Mouse (Mus musculus) hindbrain, embryonic 16.5 days (tissue): Measurements from ENCODE around the gene Exoc7. TPM values are rescaled to one million over a fixed set of nuclear protein-coding genes. Genes with fewer than 3 reads are reported as not detected.

Source experiments
- ATAC-seq: fragments of 200-750 bp; cut with Nextera tagmentation; 2 replicates; pipeline ENCODE4 v1.8.0; 2017; ENCODE audit warnings: moderate TSS enrichment, moderate library complexity
- H3K27ac ChIP-seq: fragments of 300-500 bp; sonication (generic); 2 replicates; pipeline ENCODE4 v1.5.1; 2014; ENCODE audit warnings: low read depth, mild to moderate bottlenecking, control low read depth, low read length, moderate library complexity
- H3K27me3 ChIP-seq: fragments of 300-500 bp; sonication (generic); replicated peaks from 2 replicates; pipeline ENCODE4 v1.6.1; 2014; ENCODE audit warnings: low read length; ENCODE audit not compliant: control insufficient read depth, insufficient read depth
- H3K36me3 ChIP-seq: fragments of 300-500 bp; sonication (generic); 2 replicates; pipeline ENCODE4 v1.6.1; 2014; ENCODE audit warnings: mild to moderate bottlenecking, low read length, moderate library complexity, mixed read lengths; ENCODE audit not compliant: control insufficient read depth, insufficient read depth
- H3K4me1 ChIP-seq: fragments of 300-500 bp; sonication (generic); 2 replicates; pipeline ENCODE4 v1.6.1; 2014; ENCODE audit warnings: low read depth, low read length; ENCODE audit not compliant: control insufficient read depth, insufficient read depth
- H3K4me2 ChIP-seq: fragments of 300-500 bp; sonication (generic); 2 replicates; pipeline ENCODE4 v1.6.1; 2014; ENCODE audit warnings: mild to moderate bottlenecking, low read length, control low read depth, moderate library complexity
- H3K4me3 ChIP-seq: fragments of 300-500 bp; sonication (generic); 2 replicates; pipeline ENCODE4 v1.5.1; 2014; ENCODE audit warnings: mild to moderate bottlenecking, low read length, control low read depth, moderate library complexity
- H3K9ac ChIP-seq: fragments of 300-500 bp; sonication (generic); 2 replicates; pipeline ENCODE4 v1.6.1; 2014; ENCODE audit warnings: low read depth, mild to moderate bottlenecking, control low read depth, low read length, moderate library complexity
- H3K9me3 ChIP-seq: fragments of 300-500 bp; sonication (generic); 2 replicates; pipeline ENCODE4 v1.6.1; 2014; ENCODE audit warnings: mild to moderate bottlenecking, low read length, moderate library complexity; ENCODE audit not compliant: control insufficient read depth
- WGBS: fragments of 180-500 bp; shearing (Covaris S2); extraction: QIAGEN DNeasy Blood & Tissue Kit; methylation state at CpG from one replicate; pipeline ENCODE4 v1.1.7; 2014; 5-methylcytosine and 5-hydroxymethylcytosine counted together
- polyA plus RNA-seq: library from polyadenylated mRNA; unstranded; fragments of >200 nt; fragmentation: Nextera tagmentation; extraction: Ambion mirVana; gene quantifications from 2 replicates; pipeline ENCODE4 v1.2.1, GENCODE M21; 2015

Exoc7 gene
- polyA plus RNA-seq, 1 experiment from 2014 or later, result 127 TPM

DNA sequence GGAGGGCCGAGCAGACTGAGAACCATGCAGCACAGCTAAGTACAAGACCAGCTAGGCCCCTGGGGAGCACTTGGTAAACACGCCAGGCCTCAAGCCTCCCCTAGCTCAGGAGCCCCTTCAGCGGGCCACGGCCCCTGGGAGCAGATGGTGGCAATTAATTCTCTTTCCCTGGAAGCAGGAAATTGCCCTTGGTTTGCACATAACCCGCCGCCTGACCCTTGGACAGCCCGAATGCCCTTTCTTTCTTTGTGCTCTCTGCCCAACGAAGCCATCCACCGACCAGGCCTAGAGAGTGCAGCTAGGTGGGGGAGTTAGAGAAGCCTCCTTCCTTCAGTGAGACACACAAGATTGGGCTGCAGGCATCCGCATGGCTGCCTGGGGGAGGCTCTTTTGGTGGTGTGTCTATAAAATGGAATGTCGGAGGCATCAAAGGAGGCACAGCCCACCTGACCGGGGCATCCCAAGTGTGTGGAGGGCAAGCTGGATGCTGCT is 65.2 kb downstream of the Exoc7 start:
- peaks cover 11% of the 10 kb centered on the region for H3K27me3 ChIP-seq
- H3K4me1 ChIP-seq, result no peaks in the 10 kb centered on the region
- H3K9ac ChIP-seq, result no peak overlapping the region
- no peak overlapping the region for H3K27ac ChIP-seq
- H3K36me3 ChIP-seq, result peaks cover 26% of the 10 kb centered on the region
- no peak for ATAC-seq
- 39% methylated on average over 12 of the region's 12 CpGs for WGBS
- no peak overlapping the region for H3K4me2 ChIP-seq
- no peak overlapping the region for H3K4me3 ChIP-seq
- no peaks in the 10 kb centered on the region for H3K9me3 ChIP-seq

DNA sequence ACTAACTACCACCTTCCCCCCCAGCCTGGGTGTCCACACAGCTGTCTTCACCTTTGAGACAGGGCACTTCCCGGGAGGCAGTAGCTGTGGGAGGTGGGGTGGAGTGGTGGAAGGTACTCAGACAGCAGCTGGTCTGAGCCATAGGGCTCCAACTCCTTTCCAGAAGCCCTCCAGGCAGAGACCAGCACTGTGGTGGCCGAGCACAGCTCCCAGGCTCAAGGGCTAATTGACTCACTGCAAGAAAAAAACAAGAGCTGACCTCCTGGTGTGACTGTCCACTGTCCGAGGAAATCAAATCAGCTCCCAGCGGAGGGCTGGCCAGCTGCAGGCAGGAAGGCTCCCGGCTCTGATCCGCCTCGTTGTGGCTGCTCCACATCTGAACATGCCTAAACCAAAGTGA is 67.2 kb downstream of the Exoc7 start:
- no peak for ATAC-seq
- Histone ChIP-seq H3K9me3 (no peaks in the 10 kb centered on the region), H3K4me2 (no peak overlapping the region), H3K4me1 (no peaks in the 10 kb centered on the region), H3K36me3 (peaks cover 7% of the 10 kb centered on the region), H3K27ac (no peak overlapping the region), H3K9ac (no peak overlapping the region), H3K27me3 (peaks cover 11% of the 10 kb centered on the region), H3K4me3 (no peak overlapping the region)
- WGBS, result 14% methylated on average over 7 of the region's 7 CpGs

Other genes starting within 250 kb of the Exoc7 start
- 0.69 and 0.80 TPM in 2 replicates for gene Unc13d, start 229.3 kb downstream of the Exoc7 start, polyA plus RNA-seq
- 183 and 225 TPM in 2 replicates for gene Wbp2, start 220.2 kb downstream of the Exoc7 start, polyA plus RNA-seq
- 13.5 and 14.5 TPM in 2 replicates for gene Trim47, start 180.0 kb downstream of the Exoc7 start, polyA plus RNA-seq
- gene Trim65, start 176.1 kb downstream of the Exoc7 start, polyA plus RNA-seq, result 3.0 and 4.2 TPM in 2 replicates
- 84.0 and 86.8 TPM in 2 replicates for gene Mrpl38, start 168.4 kb downstream of the Exoc7 start, polyA plus RNA-seq
- gene Fbf1, start 139.1 kb downstream of the Exoc7 start, polyA plus RNA-seq, result 49.5 and 55.5 TPM in 2 replicates
- 92.1 and 106 TPM in 2 replicates for gene Ten1, start 108.4 kb downstream of the Exoc7 start, polyA plus RNA-seq
- 67.8 and 73.1 TPM in 2 replicates for gene Acox1, start 108.2 kb downstream of the Exoc7 start, polyA plus RNA-seq
- 1.1 and 1.2 TPM in 2 replicates for gene Evpl, start 69.2 kb downstream of the Exoc7 start, polyA plus RNA-seq
- gene Srp68, start 33.0 kb downstream of the Exoc7 start, polyA plus RNA-seq, result 61.8 and 62.4 TPM in 2 replicates
- gene Galr2, start 26.3 kb downstream of the Exoc7 start, polyA plus RNA-seq, result 0.25 and 1.1 TPM in 2 replicates
- gene Foxj1, start 28.2 kb upstream of the Exoc7 start, polyA plus RNA-seq, result 13.2 and 16.2 TPM in 2 replicates
- gene Rnf157, start 105.8 kb upstream of the Exoc7 start, polyA plus RNA-seq, result 27.8 and 28.5 TPM in 2 replicates
- gene Ubald2, start 126.9 kb upstream of the Exoc7 start, polyA plus RNA-seq, result 28.3 and 35.1 TPM in 2 replicates
- gene Qrich2, start 159.0 kb upstream of the Exoc7 start, polyA plus RNA-seq, result 0.38 and 0.40 TPM in 2 replicates
- 181 and 190 TPM in 2 replicates for gene Prpsap1, start 187.0 kb upstream of the Exoc7 start, polyA plus RNA-seq
- 10.7 and 13.9 TPM in 2 replicates for gene Sphk1, start 223.7 kb upstream of the Exoc7 start, polyA plus RNA-seq